Mouse (Mus musculus) midbrain, embryonic 14.5 days (tissue): Measurements from ENCODE around the gene Eif4e3. TPM values are rescaled to one million over a fixed set of nuclear protein-coding genes. Genes with fewer than 3 reads are reported as not detected.

Experiments
- ATAC-seq: fragments of 200-750 bp; cut with Nextera tagmentation; 2 replicates; pipeline ENCODE4 v1.8.0; 2017; ENCODE audit warnings: moderate number of reproducible peaks, moderate library complexity; ENCODE audit not compliant: low FRiP score, low TSS enrichment
- DNase-seq: peaks from one replicate; pipeline ENCODE4 v3.0.0-alpha.2; 2015
- H3K27ac ChIP-seq: fragments of 300-500 bp; sonication (generic); replicated peaks from 2 replicates; pipeline ENCODE4 v1.5.1; 2014; ENCODE audit warnings: mild to moderate bottlenecking, low read depth, low read length, moderate library complexity
- H3K27me3 ChIP-seq: fragments of 300-500 bp; sonication (generic); 2 replicates; pipeline ENCODE4 v1.6.1; 2014; ENCODE audit warnings: low read length, control low read depth, mixed read lengths; ENCODE audit not compliant: control insufficient read depth, insufficient read depth
- H3K36me3 ChIP-seq: fragments of 300-500 bp; sonication (generic); 2 replicates; pipeline ENCODE4 v1.6.1; 2014; ENCODE audit warnings: low read length, control low read depth; ENCODE audit not compliant: control insufficient read depth, insufficient read depth
- H3K4me1 ChIP-seq: fragments of 300-500 bp; sonication (generic); 2 replicates; pipeline ENCODE4 v1.6.1; 2014; ENCODE audit warnings: mild to moderate bottlenecking, antibody characterized with exemption, low read length, control low read depth; ENCODE audit not compliant: control insufficient read depth, insufficient read depth
- H3K4me2 ChIP-seq: fragments of 300-500 bp; sonication (generic); 2 replicates; pipeline ENCODE4 v1.6.1; 2014; ENCODE audit warnings: mild to moderate bottlenecking, low read length, moderate library complexity
- H3K4me3 ChIP-seq: fragments of 300-500 bp; sonication (generic); replicated peaks from 2 replicates; pipeline ENCODE4 v1.5.1; 2014; ENCODE audit warnings: low read depth, low read length
- H3K9ac ChIP-seq: fragments of 300-500 bp; sonication (generic); replicated peaks from 2 replicates; pipeline ENCODE4 v1.6.1; 2014; ENCODE audit warnings: mild to moderate bottlenecking, low read length, moderate library complexity
- H3K9me3 ChIP-seq: fragments of 300-500 bp; sonication (generic); 2 replicates; pipeline ENCODE4 v1.6.1; 2016; ENCODE audit warnings: low read length, control low read depth, mixed read lengths; ENCODE audit not compliant: control insufficient read depth
- WGBS: fragments of 180-500 bp; shearing (Covaris S2); extraction: QIAGEN DNeasy Blood & Tissue Kit; methylation state at CpG from one replicate; pipeline ENCODE4 v1.1.7; 2014; 5-methylcytosine and 5-hydroxymethylcytosine counted together
- polyA plus RNA-seq: library from polyadenylated mRNA; unstranded; fragments of >200 nt; fragmentation: Nextera tagmentation; extraction: Ambion mirVana; gene quantifications from 2 replicates; pipeline ENCODE4 v1.2.1, GENCODE M21; 2014

Gene Eif4e3
- polyA plus RNA-seq, 1 experiment from 2014 or later: 7.8 TPM

GRCm38 (mm10) chr6:99599229-99599628, 67.3 kb downstream of the Eif4e3 start:
- Histone ChIP-seq H3K36me3 (no peaks in the 10 kb centered on the region), H3K4me1 (peaks cover 11% of the 10 kb centered on the region; the same call in 1 of the 2 replicates), H3K27ac (peak overlapping the region; percentile 49; the same call in 1 of the 2 replicates), H3K4me2 (peak overlapping the region; percentile 40), H3K9ac (no peak overlapping the region), H3K27me3 (no peaks in the 10 kb centered on the region), H3K9me3 (no peaks in the 10 kb centered on the region), H3K4me3 (no peak overlapping the region)
- 13% methylated on average over 5 of the region's 5 CpGs for WGBS
- ATAC-seq (peak; percentile 34; the same call in 1 of the 2 replicates), DNase-seq (no peak)

GRCm38 (mm10) chr6:99577040-99577439, 89.5 kb downstream of the Eif4e3 start:
- Histone ChIP-seq H3K27ac (no peak overlapping the region), H3K4me2 (no peak overlapping the region), H3K9me3 (no peaks in the 10 kb centered on the region), H3K4me3 (no peak overlapping the region), H3K4me1 (no peaks in the 10 kb centered on the region), H3K36me3 (no peaks in the 10 kb centered on the region), H3K27me3 (no peaks in the 10 kb centered on the region), H3K9ac (no peak overlapping the region)
- WGBS: 80% methylated on average over 6 of the region's 6 CpGs
- ATAC-seq (no peak), DNase-seq (no peak)

- no peak overlapping the region for H3K4me3 ChIP-seq
- DNase-seq (no peak), ATAC-seq (no peak)
- H3K4me1 ChIP-seq: no peaks in the 10 kb centered on the region
- no peaks in the 10 kb centered on the region for H3K9me3 ChIP-seq
- no peak overlapping the region for H3K4me2 ChIP-seq
- H3K9ac ChIP-seq: no peak overlapping the region
- no peaks in the 10 kb centered on the region for H3K36me3 ChIP-seq
- 85% methylated on average over 6 of the region's 6 CpGs for WGBS
- H3K27me3 ChIP-seq: no peaks in the 10 kb centered on the region
- H3K27ac ChIP-seq: no peak overlapping the region
Measured at GRCm38 (mm10) chr6:99575633-99576032, 90.9 kb downstream of the Eif4e3 start.

Other genes starting within 250 kb of the Eif4e3 start
- gene Foxp1, start 144.1 kb downstream of the Eif4e3 start, polyA plus RNA-seq: 77.5 and 89.2 TPM in 2 replicates
- 1.6 and 4.0 TPM in 2 replicates for gene Gm20696, start within 50 bp of the Eif4e3 start, polyA plus RNA-seq
- 23.6 and 24.4 TPM in 2 replicates for gene Gpr27, start 25.9 kb upstream of the Eif4e3 start, polyA plus RNA-seq
- 0.50 and 0.89 TPM in 2 replicates for gene Prok2, start 59.6 kb upstream of the Eif4e3 start, polyA plus RNA-seq